Mouse (Mus musculus) CH12.LX (cell line): ENCODE measurements around the gene Smim13.

Experiments used
- CHD2 ChIP-seq: IDR thresholded peaks from 2 replicates; pipeline ENCODE4 v1.6.1; 2011; ENCODE audit warnings: low read length, improper control_type of control experiment
- CTCF ChIP-seq, 2 experiments: IDR thresholded peaks in 1 of 2; conservative IDR thresholded peaks in 1 of 2; 2 replicates each; pipeline ENCODE4 v1.5.1; 2011 to 2012; ENCODE audit warnings: low read depth in 2 of 2, low read length in 2 of 2, improper control_type of control experiment in 1 of 2, inconsistent platforms in 1 of 2, mild to moderate bottlenecking in 1 of 2, moderate library complexity in 1 of 2
- EP300 ChIP-seq: IDR thresholded peaks from 2 replicates; pipeline ENCODE4 v1.6.1; 2011; ENCODE audit warnings: low read length, improper control_type of control experiment
- HCFC1 ChIP-seq: IDR thresholded peaks from 2 replicates; pipeline ENCODE4 v1.6.1; 2012; ENCODE audit warnings: low read depth, mild to moderate bottlenecking, inconsistent platforms, low read length, improper control_type of control experiment
- MAX ChIP-seq: IDR thresholded peaks from 2 replicates; pipeline ENCODE4 v1.6.1; 2011; ENCODE audit warnings: low read length, improper control_type of control experiment
- MYC ChIP-seq: IDR thresholded peaks from 2 replicates; pipeline ENCODE4 v1.6.1; 2011; ENCODE audit warnings: low read depth, mild to moderate bottlenecking, improper control_type of control experiment, low read length
- POLR2A ChIP-seq: IDR thresholded peaks from 2 replicates; pipeline ENCODE4 v1.6.1; 2011; ENCODE audit warnings: low read depth, mild to moderate bottlenecking, improper control_type of control experiment, low read length
- TBP ChIP-seq: conservative IDR thresholded peaks from 2 replicates; pipeline ENCODE4 v1.6.1; 2011; ENCODE audit warnings: low read depth, low read length, improper control_type of control experiment
- UBTF ChIP-seq: IDR thresholded peaks from 2 replicates; pipeline ENCODE4 v1.6.1; 2012; ENCODE audit warnings: low read depth, mild to moderate bottlenecking, inconsistent platforms, low read length, improper control_type of control experiment, moderate library complexity
- USF2 ChIP-seq: conservative IDR thresholded peaks from 2 replicates; pipeline ENCODE4 v1.6.1; 2011; ENCODE audit warnings: low read depth, low read length, improper control_type of control experiment

- no peak for TF ChIP-seq CTCF (conservative IDR thresholded peaks at IDR 0.05 in 1 of 2, IDR thresholded peaks at IDR 0.05 in 1 of 2; ENCODE audit: low read depth in 2 of 2, low read length in 2 of 2)
- no peak for TF ChIP-seq POLR2A
- TF ChIP-seq MAX, result no peak
- TF ChIP-seq TBP, result no peak
- TF ChIP-seq HCFC1, result no peak
- TF ChIP-seq EP300, result no peak
- TF ChIP-seq MYC, result no peak
- no peak for TF ChIP-seq CHD2
- TF ChIP-seq UBTF, result no peak
- TF ChIP-seq USF2, result no peak
Observed at GRCm38 (mm10) chr13:41252141-41252540, 2.5 kb downstream of the Smim13 start.
